Mouse (Mus musculus): ENCODE data around the gene Dnajb5. TPM values are rescaled to one million over a fixed set of nuclear protein-coding genes. Genes with fewer than 3 reads are reported as not detected.

The Dnajb5 gene
- polyA plus RNA-seq, 1 experiment from 2014 or later: 11.3 TPM

DNA sequence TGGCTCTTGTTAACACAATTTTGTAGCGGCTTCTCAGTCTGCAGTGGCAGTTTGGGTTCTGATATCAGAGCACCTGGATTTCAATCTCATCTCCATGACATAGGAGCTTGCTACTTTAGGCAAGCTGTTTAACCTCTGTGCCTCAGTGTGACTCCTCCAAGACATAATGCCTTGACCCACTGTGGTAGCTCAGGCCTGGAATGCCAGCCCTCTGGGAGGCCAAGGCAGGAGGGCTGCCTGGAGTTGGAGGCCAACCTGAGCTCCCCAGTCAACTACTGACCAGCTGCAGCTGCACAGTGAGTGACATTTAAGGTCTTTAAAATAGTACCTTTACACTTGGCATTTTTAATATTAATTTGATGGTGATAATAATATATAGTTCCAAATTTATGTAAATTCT, 33.6 kb upstream of the Dnajb5 start:
- H3K4me2 ChIP-seq (ENCODE audit: low read depth, low read length): no peak overlapping the region
- no peak overlapping the region for H3K9ac ChIP-seq (ENCODE audit: low read length)
- no peaks in the 10 kb centered on the region for H3K36me3 ChIP-seq (ENCODE audit: control insufficient read depth, insufficient read depth, low read length)
- peaks cover 27% of the 10 kb centered on the region for H3K27me3 ChIP-seq (ENCODE audit: control insufficient read depth, insufficient read depth, low read length)
- no peak for ATAC-seq (ENCODE audit: insufficient read depth, low FRiP score)
- H3K4me3 ChIP-seq (replicated peaks; ENCODE audit: low read length): no peak overlapping the region
- peaks cover 3% of the 10 kb centered on the region; the same call in 1 of the 2 replicates for H3K4me1 ChIP-seq (ENCODE audit: control insufficient read depth, insufficient read depth, low read length)
- H3K9me3 ChIP-seq (replicated peaks; ENCODE audit: control insufficient read depth, low read length): no peaks in the 10 kb centered on the region
- 74% methylated on average over 1 of the region's 1 CpGs for WGBS
- no peak overlapping the region for H3K27ac ChIP-seq (ENCODE audit: low read length)

DNA sequence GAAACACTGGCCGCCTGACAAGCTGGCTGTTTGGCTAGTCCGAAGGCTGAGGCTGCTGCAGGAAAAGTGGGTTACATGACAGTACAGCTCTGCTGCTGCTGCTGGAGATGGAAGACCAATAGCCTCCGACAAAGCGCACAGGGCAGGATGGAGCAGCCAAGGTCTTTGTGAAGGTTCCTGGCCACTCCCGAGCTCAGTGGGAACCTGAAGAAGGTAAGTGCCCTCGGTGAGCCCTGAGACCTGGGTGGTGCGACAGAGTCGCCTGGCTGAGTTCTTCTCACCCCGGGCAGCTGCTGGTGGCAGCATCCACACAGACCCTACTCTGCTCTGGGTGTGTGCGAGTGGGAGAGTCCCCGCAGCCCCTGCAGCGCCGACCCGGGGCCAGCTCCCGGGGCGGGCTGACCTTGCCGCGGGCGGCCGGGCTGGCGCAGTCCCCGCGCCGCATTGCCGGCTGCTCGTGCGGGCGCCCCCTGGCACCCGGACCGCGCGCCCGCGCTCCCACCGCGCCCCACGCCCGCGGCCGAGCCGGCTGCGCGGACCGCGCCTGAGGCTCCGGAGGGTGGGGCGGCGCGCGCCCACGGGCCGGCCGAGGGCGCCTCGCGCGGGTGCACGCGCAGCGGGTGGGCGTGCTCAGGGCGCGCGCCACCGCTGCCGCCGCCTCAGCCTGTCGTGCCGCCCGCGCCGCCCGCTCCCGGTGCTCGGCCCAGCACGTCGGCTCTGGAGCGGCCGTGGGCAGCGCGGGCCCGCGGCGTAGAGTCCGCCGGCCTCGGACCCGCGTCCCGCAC, 32.8 kb upstream of the Dnajb5 start, which contains the start of gene Phf24:
TSS of gene Phf24 (plus strand) at position 44 of the 785 bp plus-strand sequence.
- Histone ChIP-seq H3K4me1 (ENCODE audit: control insufficient read depth, insufficient read depth, low read length) (peaks cover 3% of the 10 kb centered on the region; the same call in 1 of the 2 replicates), H3K4me3 (replicated peaks; ENCODE audit: low read length) (peak within 1 kb of the TSS; percentile 64), H3K27ac (ENCODE audit: low read length) (no peak within 1 kb of the TSS), H3K4me2 (ENCODE audit: low read depth, low read length) (peak within 1 kb of the TSS; percentile 90), H3K9ac (ENCODE audit: low read length) (peak within 1 kb of the TSS; percentile 80), H3K36me3 (ENCODE audit: control insufficient read depth, insufficient read depth, low read length) (no peaks in the 10 kb centered on the region), H3K27me3 (ENCODE audit: control insufficient read depth, insufficient read depth, low read length) (peaks cover 27% of the 10 kb centered on the region), H3K9me3 (replicated peaks; ENCODE audit: control insufficient read depth, low read length) (no peaks in the 10 kb centered on the region)
- under 1% methylated on average over 65 of the region's 90 CpGs for WGBS
- ATAC-seq (ENCODE audit: insufficient read depth, low FRiP score): peak; percentile 81

DNA sequence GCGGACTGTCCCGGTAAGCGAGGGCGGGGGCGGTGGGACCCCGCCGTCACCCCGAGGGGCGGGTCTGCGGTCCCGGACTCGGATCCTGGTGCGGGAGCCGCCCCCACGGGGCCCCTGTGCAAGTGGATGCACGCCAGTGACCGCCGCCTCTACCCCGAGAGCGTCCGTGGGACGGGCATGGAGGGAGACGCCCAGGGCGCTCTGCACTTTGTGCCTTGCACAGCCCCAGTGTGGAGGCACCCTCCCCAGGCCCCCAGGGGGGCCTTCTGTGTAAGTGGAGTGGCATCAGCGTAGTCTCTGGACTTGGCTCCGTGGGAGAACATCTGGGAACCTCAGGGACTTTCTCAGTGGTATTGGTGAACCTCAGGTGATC, 32.2 kb upstream of the Dnajb5 start:
- Histone ChIP-seq H3K4me3 (replicated peaks; ENCODE audit: low read length) (peak overlapping the region; percentile 64), H3K36me3 (ENCODE audit: control insufficient read depth, insufficient read depth, low read length) (no peaks in the 10 kb centered on the region), H3K27ac (ENCODE audit: low read length) (no peak overlapping the region), H3K9ac (ENCODE audit: low read length) (peak overlapping the region; percentile 80), H3K4me1 (ENCODE audit: control insufficient read depth, insufficient read depth, low read length) (peaks cover 3% of the 10 kb centered on the region; the same call in 1 of the 2 replicates), H3K27me3 (ENCODE audit: control insufficient read depth, insufficient read depth, low read length) (peaks cover 24% of the 10 kb centered on the region), H3K9me3 (replicated peaks; ENCODE audit: control insufficient read depth, low read length) (no peaks in the 10 kb centered on the region), H3K4me2 (ENCODE audit: low read depth, low read length) (peak overlapping the region; percentile 90)
- WGBS: 2% methylated on average over 26 of the region's 26 CpGs
- peak; percentile 49 for ATAC-seq (ENCODE audit: insufficient read depth, low FRiP score)

DNA sequence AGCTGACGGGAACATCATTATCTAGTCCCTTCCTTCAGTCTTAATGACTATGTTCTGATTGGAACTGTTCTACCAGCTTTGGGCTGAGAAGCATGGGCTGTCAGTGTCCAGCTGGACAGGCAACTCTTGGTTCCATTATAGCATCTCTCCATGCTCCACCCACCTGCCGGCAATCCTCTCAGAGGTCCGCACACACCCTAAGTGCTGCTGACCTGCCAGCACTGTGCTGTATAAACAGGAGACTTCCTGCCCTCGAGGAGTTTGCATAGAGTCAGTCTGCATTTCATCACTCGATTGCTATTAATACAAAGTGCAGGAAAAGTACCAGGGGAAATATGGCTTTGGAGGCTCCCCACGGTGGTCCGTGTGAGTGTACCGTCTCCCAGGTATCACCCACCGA, 28.9 kb upstream of the Dnajb5 start:
- no peaks in the 10 kb centered on the region for H3K9me3 ChIP-seq (replicated peaks; ENCODE audit: control insufficient read depth, low read length)
- ATAC-seq (ENCODE audit: insufficient read depth, low FRiP score): no peak
- no peaks in the 10 kb centered on the region for H3K36me3 ChIP-seq (ENCODE audit: control insufficient read depth, insufficient read depth, low read length)
- no peak overlapping the region for H3K9ac ChIP-seq (ENCODE audit: low read length)
- 57% methylated on average over 9 of the region's 9 CpGs for WGBS
- no peak overlapping the region for H3K4me3 ChIP-seq (replicated peaks; ENCODE audit: low read length)
- H3K4me2 ChIP-seq (ENCODE audit: low read depth, low read length): no peak overlapping the region
- H3K4me1 ChIP-seq (ENCODE audit: control insufficient read depth, insufficient read depth, low read length): peaks cover 3% of the 10 kb centered on the region; the same call in 1 of the 2 replicates
- H3K27me3 ChIP-seq (ENCODE audit: control insufficient read depth, insufficient read depth, low read length): peaks cover 14% of the 10 kb centered on the region
- no peak overlapping the region for H3K27ac ChIP-seq (ENCODE audit: low read length)

DNA sequence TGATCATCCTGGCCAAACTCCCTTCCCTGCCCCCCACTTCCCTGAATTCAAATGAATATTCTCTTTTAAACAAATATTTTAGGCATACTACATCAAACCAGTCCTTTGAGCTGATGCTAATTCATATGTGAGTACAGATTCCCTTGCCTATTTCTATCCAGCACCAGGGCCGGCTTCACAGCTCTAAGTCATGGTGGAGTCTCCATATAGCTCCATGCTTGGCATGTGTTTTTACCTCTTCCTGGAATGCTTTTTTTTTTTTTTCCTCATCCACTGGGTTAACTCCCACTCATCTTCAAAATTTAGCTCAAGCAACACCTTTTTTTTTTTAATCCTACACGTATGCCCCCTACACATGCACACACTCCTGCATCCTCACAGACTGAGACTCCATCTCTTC, 28.1 kb upstream of the Dnajb5 start:
- 80% methylated on average over 2 of the region's 2 CpGs for WGBS
- H3K9ac ChIP-seq (ENCODE audit: low read length): no peak overlapping the region
- no peaks in the 10 kb centered on the region for H3K36me3 ChIP-seq (ENCODE audit: control insufficient read depth, insufficient read depth, low read length)
- no peak for ATAC-seq (ENCODE audit: insufficient read depth, low FRiP score)
- peaks cover 1% of the 10 kb centered on the region; the same call in 1 of the 2 replicates for H3K4me1 ChIP-seq (ENCODE audit: control insufficient read depth, insufficient read depth, low read length)
- H3K4me2 ChIP-seq (ENCODE audit: low read depth, low read length): no peak overlapping the region
- peaks cover 6% of the 10 kb centered on the region for H3K27me3 ChIP-seq (ENCODE audit: control insufficient read depth, insufficient read depth, low read length)
- no peak overlapping the region for H3K27ac ChIP-seq (ENCODE audit: low read length)
- no peaks in the 10 kb centered on the region for H3K9me3 ChIP-seq (replicated peaks; ENCODE audit: control insufficient read depth, low read length)
- H3K4me3 ChIP-seq (replicated peaks; ENCODE audit: low read length): no peak overlapping the region

DNA sequence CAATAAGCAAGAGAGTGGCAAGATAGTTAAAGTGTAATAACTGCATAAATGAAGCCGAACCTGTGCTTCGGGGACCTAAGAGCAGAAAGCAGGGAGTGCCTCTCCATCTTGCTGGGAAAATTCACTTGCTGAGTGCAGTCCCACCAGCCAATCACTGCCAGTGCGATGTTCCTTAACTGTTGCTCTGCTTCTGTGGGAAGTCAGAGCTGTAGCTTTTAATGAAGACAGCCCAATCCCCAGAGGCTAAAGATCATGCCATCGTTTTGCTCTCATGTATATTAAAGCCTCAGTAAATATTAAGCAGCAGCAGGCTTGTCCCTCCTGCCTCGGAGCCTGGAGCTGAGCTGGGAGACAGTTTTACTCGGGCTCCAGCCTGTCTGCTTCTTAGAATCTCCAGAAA, 27.6 kb upstream of the Dnajb5 start:
- Histone ChIP-seq H3K27ac (ENCODE audit: low read length) (no peak overlapping the region), H3K9me3 (replicated peaks; ENCODE audit: control insufficient read depth, low read length) (no peaks in the 10 kb centered on the region), H3K4me3 (replicated peaks; ENCODE audit: low read length) (no peak overlapping the region), H3K9ac (ENCODE audit: low read length) (no peak overlapping the region), H3K4me1 (ENCODE audit: control insufficient read depth, insufficient read depth, low read length) (no peaks in the 10 kb centered on the region), H3K4me2 (ENCODE audit: low read depth, low read length) (no peak overlapping the region), H3K27me3 (ENCODE audit: control insufficient read depth, insufficient read depth, low read length) (peaks cover 3% of the 10 kb centered on the region), H3K36me3 (ENCODE audit: control insufficient read depth, insufficient read depth, low read length) (no peaks in the 10 kb centered on the region)
- WGBS: 62% methylated on average over 6 of the region's 6 CpGs
- no peak for ATAC-seq (ENCODE audit: insufficient read depth, low FRiP score)

DNA sequence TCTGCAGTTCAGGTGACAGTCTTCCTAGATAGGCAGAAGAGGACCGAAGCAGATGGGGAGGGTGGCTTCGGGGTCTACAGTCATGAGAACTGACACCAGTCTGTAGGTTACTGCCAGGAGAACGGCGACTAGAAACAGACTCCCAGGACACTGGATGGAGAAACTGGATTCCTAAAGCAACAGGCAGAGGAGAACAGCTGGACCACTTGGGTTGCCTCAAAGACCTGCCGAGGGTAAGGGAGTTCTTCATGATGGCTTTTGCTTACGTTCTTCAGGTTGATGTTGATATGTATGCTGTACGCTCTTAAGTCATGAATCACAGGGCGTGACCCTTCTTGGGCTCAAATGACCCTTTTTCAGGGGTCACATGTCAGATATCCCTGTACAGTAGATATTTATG, 27.2 kb upstream of the Dnajb5 start:
- Histone ChIP-seq H3K27me3 (ENCODE audit: control insufficient read depth, insufficient read depth, low read length) (peaks cover 3% of the 10 kb centered on the region), H3K4me3 (replicated peaks; ENCODE audit: low read length) (no peak overlapping the region), H3K4me1 (ENCODE audit: control insufficient read depth, insufficient read depth, low read length) (no peaks in the 10 kb centered on the region), H3K9me3 (replicated peaks; ENCODE audit: control insufficient read depth, low read length) (no peaks in the 10 kb centered on the region), H3K4me2 (ENCODE audit: low read depth, low read length) (no peak overlapping the region), H3K9ac (ENCODE audit: low read length) (no peak overlapping the region), H3K27ac (ENCODE audit: low read length) (no peak overlapping the region), H3K36me3 (ENCODE audit: control insufficient read depth, insufficient read depth, low read length) (no peaks in the 10 kb centered on the region)
- no peak for ATAC-seq (ENCODE audit: insufficient read depth, low FRiP score)
- 80% methylated on average over 8 of the region's 8 CpGs for WGBS

DNA sequence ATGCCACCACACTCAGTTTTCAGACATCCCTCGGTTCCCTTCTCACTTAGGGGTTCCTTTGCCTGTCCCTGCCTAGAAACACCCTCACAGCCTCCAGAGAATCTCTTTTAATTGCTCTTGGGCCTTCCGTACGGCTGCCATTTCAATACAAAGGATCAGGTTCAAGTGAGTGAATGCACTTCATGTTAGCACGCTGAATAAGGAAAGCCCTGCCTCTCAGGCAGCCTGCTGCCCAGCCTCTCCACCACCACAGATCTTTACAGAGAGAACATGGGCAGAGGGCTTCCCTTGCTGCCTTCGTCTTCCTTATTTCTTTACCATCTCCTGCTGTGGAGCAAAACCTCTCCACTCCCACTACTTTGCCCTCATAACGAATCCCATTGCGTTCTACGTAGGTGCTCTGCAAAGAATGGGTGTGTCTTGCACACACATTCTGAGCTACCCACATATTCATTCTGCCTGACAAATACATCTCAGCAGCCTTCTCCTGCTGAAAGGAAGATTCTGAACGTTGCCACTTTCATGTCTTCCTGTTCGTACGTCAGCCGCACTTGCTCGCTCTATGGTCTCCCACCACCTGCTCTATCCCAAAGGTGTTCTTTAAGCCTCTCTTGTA, 25.4 kb upstream of the Dnajb5 start:
- H3K4me1 ChIP-seq (ENCODE audit: control insufficient read depth, insufficient read depth, low read length): no peaks in the 10 kb centered on the region
- no peaks in the 10 kb centered on the region for H3K36me3 ChIP-seq (ENCODE audit: control insufficient read depth, insufficient read depth, low read length)
- H3K27ac ChIP-seq (ENCODE audit: low read length): no peak overlapping the region
- 73% methylated on average over 13 of the region's 13 CpGs for WGBS
- H3K4me3 ChIP-seq (replicated peaks; ENCODE audit: low read length): no peak overlapping the region
- no peaks in the 10 kb centered on the region for H3K9me3 ChIP-seq (replicated peaks; ENCODE audit: control insufficient read depth, low read length)
- no peak overlapping the region for H3K9ac ChIP-seq (ENCODE audit: low read length)
- ATAC-seq (ENCODE audit: insufficient read depth, low FRiP score): no peak
- H3K27me3 ChIP-seq (ENCODE audit: control insufficient read depth, insufficient read depth, low read length): no peaks in the 10 kb centered on the region; the same call in 1 of the 2 replicates
- H3K4me2 ChIP-seq (ENCODE audit: low read depth, low read length): no peak overlapping the region

DNA sequence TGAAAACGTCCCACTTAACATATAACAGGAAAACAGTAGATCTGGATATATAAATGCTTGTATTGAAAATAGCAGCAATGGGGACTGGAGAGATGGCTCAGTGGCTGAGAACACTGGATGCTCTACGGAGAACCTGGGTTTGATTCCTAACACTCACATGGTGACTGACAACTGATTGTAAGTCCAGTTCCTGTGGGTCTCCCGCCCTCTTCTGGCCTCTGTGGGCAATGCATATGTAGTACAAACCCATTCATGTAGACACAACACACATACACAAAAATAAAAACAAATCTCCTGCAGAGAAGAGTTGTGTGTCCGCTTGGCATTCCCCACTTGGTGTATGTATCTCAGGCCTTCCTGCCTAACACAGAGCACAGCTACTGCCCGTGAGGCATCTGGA, 21.4 kb upstream of the Dnajb5 start:
- no peaks in the 10 kb centered on the region for H3K4me1 ChIP-seq (ENCODE audit: control insufficient read depth, insufficient read depth, low read length)
- H3K27ac ChIP-seq (ENCODE audit: low read length): no peak overlapping the region
- no peak for ATAC-seq (ENCODE audit: insufficient read depth, low FRiP score)
- no peaks in the 10 kb centered on the region; the same call in 1 of the 2 replicates for H3K27me3 ChIP-seq (ENCODE audit: control insufficient read depth, insufficient read depth, low read length)
- no peaks in the 10 kb centered on the region for H3K9me3 ChIP-seq (replicated peaks; ENCODE audit: control insufficient read depth, low read length)
- H3K4me3 ChIP-seq (replicated peaks; ENCODE audit: low read length): no peak overlapping the region
- H3K36me3 ChIP-seq (ENCODE audit: control insufficient read depth, insufficient read depth, low read length): no peaks in the 10 kb centered on the region
- H3K4me2 ChIP-seq (ENCODE audit: low read depth, low read length): no peak overlapping the region
- 71% methylated on average over 5 of the region's 5 CpGs for WGBS
- H3K9ac ChIP-seq (ENCODE audit: low read length): no peak overlapping the region
